Mouse (Mus musculus): ENCODE measurements around the gene Endov.

The Endov gene

DNA sequence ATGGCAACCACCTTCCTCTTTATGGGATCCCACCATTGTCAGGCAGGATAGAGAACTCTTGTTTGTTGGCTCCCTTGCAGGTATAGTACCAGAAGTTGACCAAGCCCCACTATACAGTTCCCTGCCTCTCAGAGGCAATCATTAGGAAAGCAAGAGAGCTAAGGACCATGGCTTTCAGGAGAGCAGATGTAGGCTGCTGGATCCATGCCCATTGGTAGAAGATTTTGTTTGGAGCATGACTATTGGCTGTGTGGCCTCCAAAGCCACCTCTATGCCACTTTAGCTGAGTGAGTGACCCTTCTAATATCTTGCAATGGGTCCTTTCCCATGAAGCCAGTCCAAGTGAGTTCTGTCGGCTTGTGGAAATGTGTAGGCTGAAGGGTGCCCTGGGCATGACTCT lies 28.2 kb downstream of the Endov start:
- DNase-seq: no peak

DNA sequence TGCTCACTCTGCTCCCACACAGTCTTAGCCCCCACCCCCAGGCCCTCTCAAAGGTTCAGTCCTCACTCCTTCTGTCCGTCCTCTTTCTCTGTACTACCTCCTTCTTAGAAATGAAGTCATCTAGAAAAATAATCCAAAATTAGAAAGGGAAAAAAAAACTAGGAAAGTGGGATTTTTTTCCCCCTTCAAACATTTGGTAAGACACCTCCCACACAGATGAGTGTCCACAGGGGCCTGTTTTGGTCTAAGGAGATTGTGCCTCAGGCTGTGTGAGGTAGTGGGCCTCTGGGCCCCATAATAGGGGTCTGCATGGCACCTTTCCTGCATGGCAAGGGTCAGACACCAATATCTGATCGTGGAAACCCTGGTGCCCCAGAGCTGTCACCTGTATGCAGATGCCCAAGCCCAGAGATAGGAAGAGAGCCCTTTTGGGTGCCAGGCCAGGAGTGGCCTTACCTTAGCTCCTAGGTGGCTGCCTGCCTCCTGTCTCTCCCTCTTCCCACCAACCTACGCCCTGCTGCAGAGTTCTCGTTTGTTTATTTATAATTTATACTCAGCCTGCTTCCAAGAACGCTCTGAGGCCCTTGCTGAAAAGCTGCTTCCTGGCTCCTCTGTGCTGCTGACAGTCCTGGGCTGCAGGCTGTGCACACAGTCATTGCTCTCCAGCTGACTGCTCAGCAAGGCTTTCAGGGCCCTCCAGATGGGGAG lies 29.0 kb downstream of the Endov start:
- no peak for DNase-seq

DNA sequence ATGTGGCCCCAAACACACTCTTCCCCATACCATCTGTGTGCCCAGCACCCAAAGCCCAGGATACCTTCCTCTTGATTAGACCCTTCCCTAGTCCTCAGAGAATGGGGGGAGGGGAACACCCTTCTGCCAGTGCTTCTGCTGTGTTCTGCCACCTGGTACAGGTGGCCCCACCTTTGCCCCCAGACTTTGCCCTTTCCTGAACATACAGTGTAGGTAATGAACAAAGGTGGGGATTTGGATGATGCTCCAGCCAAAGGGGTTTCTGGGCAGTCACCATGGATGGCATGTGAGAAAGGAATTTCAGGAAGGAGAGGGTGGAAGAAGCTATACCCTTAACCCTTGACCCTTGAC lies 29.5 kb downstream of the Endov start:
- no peak for DNase-seq

DNA sequence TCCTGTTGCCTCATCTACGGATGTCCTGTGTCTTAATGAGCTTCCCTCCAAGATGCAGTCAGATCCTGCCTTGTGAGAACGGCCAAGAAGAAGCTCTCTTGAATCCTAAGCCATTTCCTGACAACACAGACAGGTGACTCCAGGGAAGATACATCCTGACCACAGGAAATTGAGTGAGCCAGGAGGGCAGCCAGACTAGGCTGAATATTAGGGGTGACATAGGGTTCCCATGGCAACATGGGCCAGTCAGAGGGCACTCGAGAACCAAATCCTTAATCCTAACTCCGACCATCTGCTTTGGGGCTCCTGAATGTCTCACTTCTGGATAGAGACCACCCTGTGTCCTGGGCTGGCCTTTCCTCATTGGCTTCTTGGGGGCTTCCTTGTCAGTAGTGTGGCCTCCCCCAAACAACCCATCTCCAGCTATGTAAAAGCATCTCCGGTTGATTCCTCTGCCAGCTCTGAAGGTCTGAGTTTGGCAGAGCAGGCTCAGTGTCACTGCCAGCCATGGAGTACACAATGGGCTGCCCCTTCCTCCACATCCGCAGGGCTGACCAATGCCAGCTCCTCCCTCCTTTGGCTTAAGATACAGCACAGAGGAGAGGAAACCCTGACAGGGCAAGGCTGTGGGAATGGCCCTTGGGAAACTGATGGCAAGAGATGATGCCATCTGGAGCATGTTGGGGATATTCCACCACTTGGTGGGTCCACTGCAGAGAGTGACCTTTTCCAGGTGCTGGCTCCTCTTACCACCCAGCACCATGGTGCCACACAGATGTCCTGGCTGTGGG lies 31.0 kb downstream of the Endov start:
- no peak for DNase-seq

DNA sequence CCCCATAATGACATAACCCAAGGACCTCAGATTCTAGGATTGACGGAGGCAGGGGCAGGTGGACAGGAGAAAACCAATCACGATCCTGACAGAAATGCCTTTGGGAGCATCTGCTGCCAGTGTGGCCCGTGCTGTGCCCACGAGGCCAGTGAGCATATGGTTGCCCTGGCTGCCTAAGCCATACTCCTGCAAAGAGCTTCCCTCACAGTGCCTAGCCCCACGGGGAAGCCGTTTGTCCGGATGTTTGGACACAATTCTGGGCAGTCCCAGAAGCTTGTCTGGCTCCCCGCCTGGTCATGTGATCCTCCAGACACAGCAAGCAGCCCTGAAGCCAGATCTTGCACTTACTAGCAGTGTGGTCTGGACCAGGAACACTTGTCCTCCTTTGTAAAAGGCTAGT lies 31.6 kb downstream of the Endov start:
- no peak for DNase-seq

DNA sequence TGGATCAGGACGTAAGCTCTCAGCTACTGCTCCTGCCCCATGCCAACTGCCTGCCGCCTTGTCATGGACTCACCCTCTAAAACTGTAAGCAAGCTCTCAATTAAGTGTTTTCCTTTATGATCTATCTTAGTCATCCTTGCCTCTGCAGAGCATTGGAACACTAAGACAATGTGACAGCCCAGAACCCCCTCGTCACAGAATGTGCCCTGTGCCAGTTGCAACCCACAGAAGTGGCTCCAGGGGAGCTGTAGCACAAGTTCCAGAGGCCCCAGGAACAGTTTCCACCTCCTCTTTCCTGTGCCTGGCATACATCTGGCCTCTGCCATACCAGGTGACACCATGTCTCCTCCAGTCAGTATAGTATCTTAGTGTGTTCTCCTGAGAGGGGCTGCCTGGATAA lies 32.2 kb downstream of the Endov start:
- DNase-seq: no peak

DNA sequence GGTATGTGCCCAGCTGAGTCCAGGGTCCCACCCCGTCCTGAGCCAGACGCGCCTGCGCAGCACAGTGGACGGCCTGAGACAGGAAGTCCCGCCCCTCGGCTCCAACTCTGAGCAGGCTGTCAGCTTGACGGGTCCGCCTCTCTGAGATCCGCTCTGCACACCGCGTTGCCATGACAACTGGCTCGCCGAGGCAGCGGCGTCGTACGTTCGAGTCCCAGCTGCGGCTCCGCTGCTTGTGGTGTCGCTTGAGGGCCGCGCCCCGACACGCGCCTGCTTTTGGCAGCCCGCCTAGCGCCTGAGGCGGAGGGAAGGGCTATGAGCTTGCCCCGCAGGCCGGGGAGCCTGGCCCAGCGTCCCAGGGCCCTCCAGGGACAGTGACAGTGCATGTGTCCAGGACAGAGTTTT lies 33.4 kb downstream of the Endov start:
- DNase-seq: peak; percentile 92

DNA sequence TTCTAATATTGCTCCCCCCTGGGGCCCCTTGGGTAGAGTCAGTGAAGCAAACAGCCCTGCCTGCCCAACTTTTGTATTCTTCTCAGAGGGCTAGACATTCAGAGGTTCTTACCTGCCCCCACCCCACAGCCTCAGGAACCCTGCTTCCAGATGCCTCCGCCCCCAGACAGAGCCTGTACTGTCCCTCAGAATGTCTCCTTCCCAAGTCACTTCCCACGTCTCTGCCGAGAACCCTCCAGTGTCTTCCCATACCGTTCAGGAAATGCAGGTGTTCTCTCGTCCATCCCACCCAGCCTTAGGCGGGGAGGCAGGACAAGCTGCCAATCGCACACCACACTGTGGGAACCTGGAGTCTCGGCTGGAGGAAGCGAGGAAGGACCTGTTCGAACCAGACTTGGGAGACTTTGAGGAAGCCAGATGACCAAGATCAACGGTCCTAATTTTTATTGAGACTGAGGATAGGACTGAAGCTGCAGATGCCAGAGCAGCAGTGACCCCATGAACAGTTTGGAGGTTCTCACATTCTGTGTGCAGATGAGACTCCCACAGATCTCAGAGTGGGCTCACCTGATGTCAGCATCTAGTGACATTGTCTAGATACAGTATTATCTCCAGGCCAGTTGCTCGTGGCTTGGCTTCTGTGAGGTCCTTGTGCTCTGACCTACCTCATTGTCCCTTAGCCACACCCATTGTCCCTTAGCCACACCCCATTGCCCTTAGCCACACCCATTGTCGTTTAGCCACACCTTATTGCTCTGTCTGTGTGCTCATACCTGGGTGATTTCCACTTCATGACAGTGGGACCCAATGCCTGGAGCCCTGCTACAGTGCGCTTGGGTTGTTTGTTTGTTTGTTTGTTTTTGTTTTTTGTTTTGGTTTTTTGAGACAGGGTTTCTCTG lies 35.2 kb downstream of the Endov start:
- no peak for DNase-seq

DNA sequence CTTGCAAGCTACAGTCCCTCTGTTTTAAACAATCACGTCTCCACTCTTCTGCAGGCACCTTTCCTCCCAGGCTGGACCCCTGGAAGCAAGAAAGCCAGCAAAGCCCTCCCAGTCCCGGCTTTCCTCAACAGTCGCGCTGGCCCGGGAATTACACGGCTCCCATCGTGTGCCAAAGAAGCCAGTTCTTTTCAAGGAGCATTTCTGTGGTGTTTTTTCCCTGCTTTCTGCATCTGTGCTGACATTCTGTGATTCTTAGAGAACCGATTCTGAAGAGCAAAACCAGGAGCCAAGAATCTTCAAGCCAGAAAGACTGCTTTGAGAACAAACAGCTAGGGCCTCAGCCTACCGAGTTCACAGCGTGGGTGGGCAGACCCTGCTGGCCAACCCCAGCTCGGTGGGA lies 37.8 kb downstream of the Endov start:
- DNase-seq: no peak

DNA sequence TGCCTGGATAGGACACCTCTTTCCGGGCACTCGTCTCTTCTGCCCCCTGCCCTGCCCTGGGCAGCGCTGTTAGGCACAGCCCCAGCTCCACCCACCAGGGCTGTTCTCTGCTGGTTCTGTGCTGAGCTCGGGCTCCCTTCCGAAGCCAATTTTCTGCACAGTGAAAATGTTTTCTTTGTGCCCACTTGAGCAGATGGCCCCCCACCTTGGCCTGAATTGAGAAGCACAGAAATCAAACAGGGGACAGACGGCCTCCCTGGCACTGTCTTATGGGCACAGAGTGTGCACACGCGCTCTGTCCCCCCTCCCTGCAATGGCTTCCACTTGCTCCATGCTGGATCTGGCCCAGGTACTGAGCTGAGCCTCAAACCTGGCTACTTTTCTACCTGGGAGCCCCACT lies 41.3 kb downstream of the Endov start:
- no peak for DNase-seq

DNA sequence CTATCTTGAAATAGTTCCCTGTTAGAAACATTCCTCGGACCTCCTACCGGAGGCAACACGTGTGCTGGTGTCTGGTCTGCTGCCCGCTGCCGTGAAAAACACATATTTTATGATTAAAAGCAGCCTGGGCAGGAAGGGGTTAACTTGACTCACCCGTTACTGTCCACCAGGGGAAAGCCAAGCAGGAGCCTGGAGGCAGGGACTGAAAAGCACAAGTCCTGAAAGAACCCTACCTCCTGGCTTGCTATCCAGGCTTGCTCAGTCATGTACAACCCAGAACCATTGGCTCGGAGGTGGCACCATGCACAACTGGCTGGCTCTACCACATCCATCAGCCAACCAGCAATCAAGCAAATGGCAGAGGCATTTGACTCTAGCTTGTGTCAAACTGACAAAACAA lies 42.6 kb downstream of the Endov start:
- DNase-seq: no peak

DNA sequence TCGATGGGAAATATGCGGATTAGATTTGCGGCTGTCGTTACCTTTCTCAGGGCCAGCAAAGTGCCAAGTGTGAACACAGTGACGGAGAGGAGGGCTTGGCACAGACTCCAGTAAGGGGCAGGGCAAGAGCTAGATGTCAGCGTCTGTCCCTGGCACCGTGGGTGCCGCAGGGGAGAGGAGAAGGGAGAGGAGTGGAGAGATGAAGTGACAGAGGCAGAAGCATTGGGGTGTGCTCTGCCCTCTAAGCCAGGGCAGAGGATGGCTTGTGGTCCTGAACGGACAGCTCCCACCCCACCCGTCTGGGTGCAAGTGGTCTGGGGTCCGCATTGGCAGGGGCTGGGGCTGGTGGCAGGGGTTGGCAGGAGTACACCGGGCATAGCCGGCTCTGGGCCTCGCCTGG lies 48.8 kb downstream of the Endov start:
- DNase-seq: no peak

DNA sequence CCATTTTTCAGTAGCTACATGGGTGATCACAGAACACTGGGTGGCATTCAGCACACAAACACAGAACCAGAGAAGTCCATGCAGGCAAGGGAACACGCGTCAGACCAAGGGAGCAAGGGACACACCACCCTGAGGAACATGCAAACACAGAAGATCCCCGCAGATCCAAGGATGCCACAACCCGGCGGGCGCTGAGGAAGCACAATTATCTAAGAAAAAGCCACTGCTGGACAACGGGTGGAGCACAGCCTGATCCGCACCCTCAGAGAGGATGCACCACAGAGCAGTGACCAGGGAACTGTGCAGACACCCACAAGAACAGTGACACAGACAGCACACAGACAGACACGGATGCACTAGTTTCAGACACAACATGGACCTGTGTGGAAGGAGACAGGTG lies 49.4 kb downstream of the Endov start:
- no peak for DNase-seq

DNA sequence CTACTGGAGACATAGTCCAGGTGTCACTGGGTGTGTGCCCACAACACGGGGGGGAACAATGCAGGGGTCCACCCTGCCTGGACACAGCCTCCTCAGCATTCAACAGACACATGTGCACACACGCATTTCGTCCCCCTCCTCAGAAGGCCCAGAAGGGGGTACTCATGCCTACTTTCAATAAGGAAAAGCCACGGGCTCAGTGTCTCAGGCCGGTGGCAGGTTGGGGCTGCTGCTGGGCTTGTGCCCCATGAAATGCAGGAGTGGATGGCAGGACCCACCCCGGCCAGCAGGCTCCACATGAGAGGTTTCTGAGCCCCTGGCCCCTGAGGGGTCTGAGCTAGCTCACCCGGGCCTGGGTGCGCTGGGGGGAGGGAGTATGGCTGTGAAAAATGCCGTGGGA lies 49.9 kb downstream of the Endov start:
- DNase-seq: no peak

DNA sequence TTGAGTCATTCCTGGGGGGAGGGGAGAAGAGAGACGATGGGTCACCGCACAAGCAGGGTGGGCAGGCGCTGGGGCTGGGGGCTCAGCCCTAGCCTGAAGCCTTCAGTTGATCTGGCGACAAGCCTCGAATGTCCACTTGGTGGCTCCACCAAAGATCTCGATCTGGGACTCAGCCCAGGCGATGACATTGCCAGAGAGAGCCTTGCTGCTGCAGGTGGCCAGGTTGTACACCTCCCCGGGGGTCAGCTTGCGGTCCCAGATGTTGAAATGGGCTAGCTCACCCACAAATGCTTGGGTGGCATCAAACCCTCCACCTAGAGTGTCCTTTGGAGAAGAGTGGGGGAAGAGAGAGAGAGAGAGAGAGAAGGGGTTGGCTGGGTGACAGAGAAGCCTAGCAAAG lies 51.2 kb downstream of the Endov start:
- no peak for DNase-seq

DNA sequence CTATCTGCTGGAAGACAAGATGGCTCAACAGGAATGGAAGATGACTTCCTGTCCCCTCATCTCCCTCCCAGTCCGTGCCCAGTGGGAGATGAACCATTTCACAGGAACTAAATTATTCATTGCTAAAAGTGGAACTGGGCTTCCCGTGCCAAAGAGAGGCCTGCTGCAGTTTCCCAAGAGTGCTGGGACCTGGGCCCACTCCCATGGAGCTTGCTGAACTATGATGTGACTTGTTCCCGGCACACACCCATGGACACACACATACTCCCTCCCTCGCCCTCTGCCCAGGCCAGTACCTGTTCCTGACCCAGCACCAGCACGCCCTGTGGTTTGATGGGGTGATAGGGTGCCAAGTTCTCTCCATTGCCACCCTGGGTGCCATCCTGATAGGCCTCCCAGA lies 51.7 kb downstream of the Endov start:
- DNase-seq: no peak

DNA sequence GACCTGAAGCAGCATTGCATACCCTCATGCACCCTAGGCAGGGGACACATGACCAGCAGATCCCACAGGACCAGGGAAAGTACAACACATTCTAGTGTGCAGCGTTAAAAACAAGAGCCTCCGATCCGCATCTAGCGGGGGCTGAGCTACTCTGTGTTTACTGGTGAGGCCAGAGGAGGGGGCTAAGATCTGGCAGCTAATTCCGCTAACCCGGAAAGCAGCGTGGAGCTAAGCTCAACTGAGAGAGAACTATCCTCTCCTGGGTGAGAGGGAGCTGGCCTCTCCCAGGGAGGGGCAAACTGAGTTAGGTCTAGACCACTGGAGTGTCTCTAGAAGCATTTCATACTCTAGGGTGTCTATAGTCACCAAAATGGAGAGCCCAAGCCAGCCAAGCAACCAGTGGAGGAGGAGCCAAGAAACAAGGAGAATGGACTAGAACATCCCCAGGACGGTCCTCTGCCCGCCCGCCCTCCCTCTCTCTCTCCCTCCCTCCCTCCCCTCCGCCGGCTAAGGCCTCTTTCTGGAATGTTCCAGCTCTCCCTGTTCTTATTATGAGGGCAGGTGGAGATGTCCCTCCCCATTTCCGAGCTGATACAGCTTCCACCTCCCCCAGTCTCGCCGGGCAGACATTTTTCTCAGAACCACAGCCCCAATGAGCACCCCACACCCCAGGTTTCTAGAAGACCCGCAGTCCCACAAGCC lies 52.8 kb downstream of the Endov start:
- DNase-seq: no peak

DNA sequence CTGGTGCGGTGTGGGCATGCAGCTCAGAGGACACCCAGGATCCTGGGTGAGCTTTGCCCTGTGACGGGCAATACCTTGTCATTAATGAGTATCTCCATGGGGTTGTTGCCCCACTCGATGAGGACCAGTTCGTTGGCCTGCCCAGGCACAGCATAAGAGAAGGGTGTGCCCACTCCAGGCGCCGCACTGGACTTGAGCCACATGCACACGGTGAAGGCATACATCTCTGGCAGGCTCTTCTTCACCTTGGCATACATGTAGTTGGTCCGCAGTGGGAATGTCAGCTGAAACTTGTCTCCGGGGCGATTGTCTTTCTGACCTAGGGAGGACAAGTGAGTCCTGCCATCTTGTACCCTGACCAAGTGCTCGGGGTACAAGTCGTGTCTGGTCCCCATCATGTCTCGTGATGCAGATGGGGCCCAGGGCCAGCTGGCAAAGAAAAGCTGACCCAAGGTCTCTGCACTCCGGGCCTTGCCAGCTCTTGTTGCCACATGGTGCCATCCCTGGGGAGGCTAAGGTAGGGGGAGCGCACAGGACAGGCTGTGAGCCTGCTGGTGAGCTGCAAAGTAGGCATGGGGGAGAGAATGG lies 53.5 kb downstream of the Endov start:
- no peak for DNase-seq

DNA sequence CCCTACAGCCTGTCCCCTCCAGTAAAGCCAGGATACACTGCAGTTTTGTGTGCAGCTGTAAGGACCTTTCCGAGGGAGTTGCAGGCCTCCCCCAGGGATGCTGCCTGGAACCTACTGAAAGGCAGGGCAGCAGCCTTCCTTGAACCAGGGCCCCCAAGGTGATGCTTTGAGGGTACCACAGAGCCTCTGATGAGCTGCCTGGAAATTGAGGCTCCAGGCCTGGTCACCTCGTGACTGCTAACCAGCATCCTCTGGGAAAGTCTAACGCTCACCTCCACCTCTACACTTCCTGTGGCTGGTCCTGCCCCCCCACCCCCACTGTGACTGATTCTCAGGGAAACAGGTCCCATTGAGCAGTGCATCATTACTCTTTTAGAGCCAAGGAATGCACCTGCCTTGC lies 54.1 kb downstream of the Endov start:
- DNase-seq: no peak

DNA sequence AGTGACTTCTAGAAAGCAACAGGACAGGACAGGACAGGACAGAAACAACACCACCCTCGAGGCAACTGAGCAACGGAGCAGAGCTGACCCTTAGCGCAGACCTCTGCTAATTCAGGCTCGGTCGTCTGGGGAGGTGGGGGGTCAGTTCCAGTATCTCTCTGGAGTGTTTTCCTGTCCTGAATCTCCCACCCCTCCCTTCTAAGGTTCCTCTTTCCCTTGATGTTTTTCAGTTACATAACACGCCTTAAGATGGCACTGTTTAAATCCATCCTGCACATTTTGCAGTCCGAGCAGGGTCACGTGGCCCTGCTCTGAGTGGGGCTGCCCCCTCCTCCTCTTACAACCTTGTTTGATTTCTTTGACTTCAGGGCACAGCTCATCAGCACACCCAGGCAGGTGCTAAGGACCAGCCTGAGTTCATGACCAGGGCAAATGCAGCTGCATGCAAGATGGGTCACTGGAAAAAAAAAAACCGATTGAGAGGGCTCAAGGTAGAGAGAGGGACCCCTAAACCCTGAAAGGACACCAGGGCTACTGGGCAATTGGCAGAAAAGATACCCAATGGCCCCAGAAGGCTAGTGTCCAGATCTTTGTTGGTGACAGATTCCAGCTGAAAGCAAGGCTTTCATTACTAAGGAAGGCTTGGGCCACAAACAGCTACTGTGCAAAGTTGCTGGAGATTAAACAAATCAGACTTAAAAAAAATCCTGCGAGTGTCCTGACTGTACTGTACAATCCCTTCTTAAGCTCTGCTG lies 54.8 kb downstream of the Endov start:
- no peak for DNase-seq

DNA sequence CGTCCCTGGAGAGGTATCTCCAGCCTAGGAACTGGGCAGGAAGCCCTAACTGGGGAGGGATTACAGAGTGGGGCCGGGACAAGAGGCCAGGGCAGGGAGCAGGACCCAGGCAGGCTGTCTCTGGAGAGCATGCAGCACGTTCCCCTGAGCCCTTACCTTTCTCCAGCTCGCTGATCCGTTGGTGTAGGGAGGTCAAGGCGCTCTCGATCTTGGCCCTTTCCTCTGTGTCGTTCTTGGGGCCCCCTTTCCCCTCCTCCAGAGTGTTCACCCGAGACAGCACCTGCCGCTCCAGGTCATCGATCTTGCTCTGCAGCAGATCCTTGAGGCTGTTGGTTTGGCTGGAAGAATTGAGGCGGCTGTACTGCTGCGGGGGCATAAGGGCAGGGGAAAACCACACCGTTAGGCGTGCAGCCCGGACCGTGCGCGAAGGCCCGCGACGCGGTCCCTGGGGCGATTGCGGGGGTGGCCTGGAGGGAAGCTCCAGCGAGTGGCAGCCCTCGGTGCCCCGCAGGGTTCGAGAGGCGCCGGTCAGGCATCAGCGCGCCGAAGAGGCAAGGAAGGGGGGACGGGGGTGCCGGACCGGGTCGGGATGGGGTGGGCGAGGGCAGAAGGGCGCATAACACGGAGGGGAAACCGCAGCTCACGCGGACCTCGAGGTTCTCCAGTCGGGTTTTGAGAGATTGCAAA lies 55.5 kb downstream of the Endov start:
- DNase-seq: no peak
